Mouse (Mus musculus) limb, embryonic 13.5 days (tissue): ENCODE results near the gene Iqch. TPM values are rescaled to one million over a fixed set of nuclear protein-coding genes. Genes with fewer than 3 reads are reported as not detected.

Source experiments
- ATAC-seq: fragments of 200-750 bp; cut with Nextera tagmentation; 2 replicates; pipeline ENCODE4 v1.8.0; 2017; ENCODE audit warnings: low read depth, moderate number of reproducible peaks, moderate TSS enrichment; ENCODE audit not compliant: low FRiP score
- H3K27ac ChIP-seq: fragments of 300-500 bp; sonication (generic); 2 replicates; pipeline ENCODE4 v1.5.1; 2015; ENCODE audit warnings: inconsistent platforms, mild to moderate bottlenecking, moderate library complexity
- H3K27me3 ChIP-seq: fragments of 300-500 bp; sonication (generic); 2 replicates; pipeline ENCODE4 v1.6.1; 2015; ENCODE audit warnings: mild to moderate bottlenecking, inconsistent platforms
- H3K36me3 ChIP-seq: fragments of 300-500 bp; sonication (generic); 2 replicates; pipeline ENCODE4 v1.6.1; 2015; ENCODE audit warnings: inconsistent platforms, mild to moderate bottlenecking, moderate library complexity
- H3K4me1 ChIP-seq: fragments of 300-500 bp; sonication (generic); 2 replicates; pipeline ENCODE4 v1.6.1; 2015; ENCODE audit warnings: inconsistent platforms
- H3K4me2 ChIP-seq: fragments of 300-500 bp; sonication (generic); replicated peaks from 2 replicates; pipeline ENCODE4 v1.6.1; 2015; ENCODE audit warnings: inconsistent platforms, mild to moderate bottlenecking, moderate library complexity
- H3K4me3 ChIP-seq: fragments of 300-500 bp; sonication (generic); 2 replicates; pipeline ENCODE4 v1.5.1; 2015; ENCODE audit warnings: moderate library complexity, mild to moderate bottlenecking, inconsistent platforms
- H3K9ac ChIP-seq: fragments of 300-500 bp; sonication (generic); 2 replicates; pipeline ENCODE4 v1.6.1; 2015; ENCODE audit warnings: mild to moderate bottlenecking, inconsistent platforms
- H3K9me3 ChIP-seq: fragments of 300-500 bp; sonication (generic); 2 replicates; pipeline ENCODE4 v1.6.1; 2016; ENCODE audit warnings: inconsistent platforms
- WGBS: fragments of 180-500 bp; shearing (Covaris S2); methylation state at CpG from one replicate; pipeline ENCODE4 v1.1.7; 2015; 5-methylcytosine and 5-hydroxymethylcytosine counted together
- polyA plus RNA-seq: library from polyadenylated mRNA; unstranded; fragments of >200 nt; fragmentation: Nextera tagmentation; extraction: Ambion mirVana; gene quantifications from 2 replicates; pipeline ENCODE4 v1.2.1, GENCODE M21; 2015

Iqch gene
- polyA plus RNA-seq, 1 experiment from 2014 or later = 0.20 TPM

GRCm38 (mm10) chr9:63511034-63511433 lies 91.3 kb downstream of the Iqch start:
- Histone ChIP-seq H3K4me2 (no peak overlapping the region), H3K27me3 (peaks cover 7% of the 10 kb centered on the region; the same call in 1 of the 2 replicates), H3K27ac (no peak overlapping the region), H3K4me1 (peaks cover 11% of the 10 kb centered on the region), H3K36me3 (no peaks in the 10 kb centered on the region), H3K9ac (no peak overlapping the region), H3K9me3 (no peaks in the 10 kb centered on the region), H3K4me3 (no peak overlapping the region)
- ATAC-seq = no peak
- WGBS = 74% methylated on average over 4 of the region's 4 CpGs

GRCm38 (mm10) chr9:63507110-63507509 lies 95.2 kb downstream of the Iqch start:
- Histone ChIP-seq H3K27me3 (peaks cover 10% of the 10 kb centered on the region; the same call in 1 of the 2 replicates), H3K36me3 (no peaks in the 10 kb centered on the region), H3K9me3 (no peaks in the 10 kb centered on the region), H3K4me2 (no peak overlapping the region), H3K27ac (no peak overlapping the region), H3K4me3 (no peak overlapping the region), H3K9ac (no peak overlapping the region), H3K4me1 (peaks cover 11% of the 10 kb centered on the region)
- WGBS = 67% methylated on average over 8 of the region's 8 CpGs
- no peak for ATAC-seq

- H3K4me2 ChIP-seq = no peak overlapping the region
- no peaks in the 10 kb centered on the region for H3K36me3 ChIP-seq
- no peak for ATAC-seq
- no peak overlapping the region for H3K4me3 ChIP-seq
- WGBS = 59% methylated on average over 2 of the region's 2 CpGs
- H3K27ac ChIP-seq = no peak overlapping the region
- 0 out of 2 replicates have a peak, but pooled peaks cover 3% of the 10 kb centered on the region for H3K27me3 ChIP-seq
- H3K9me3 ChIP-seq = no peaks in the 10 kb centered on the region
- H3K9ac ChIP-seq = no peak overlapping the region
- peaks cover 11% of the 10 kb centered on the region for H3K4me1 ChIP-seq
These were observed 98.4 kb downstream of the Iqch start for GRCm38 (mm10) chr9:63503890-63504289.

- no peak overlapping the region for H3K4me3 ChIP-seq
- H3K36me3 ChIP-seq = no peaks in the 10 kb centered on the region
- no peaks in the 10 kb centered on the region for H3K9me3 ChIP-seq
- H3K4me1 ChIP-seq = no peaks in the 10 kb centered on the region
- H3K27me3 ChIP-seq = 0 out of 2 replicates have a peak, but pooled peaks cover 3% of the 10 kb centered on the region
- no peak for ATAC-seq
- 86% methylated on average over 1 of the region's 1 CpGs for WGBS
- H3K27ac ChIP-seq = no peak overlapping the region
- H3K9ac ChIP-seq = no peak overlapping the region
- no peak overlapping the region for H3K4me2 ChIP-seq
These were observed 100.8 kb downstream of the Iqch start for GRCm38 (mm10) chr9:63501516-63501915.

GRCm38 (mm10) chr9:63499912-63500311 lies 102.4 kb downstream of the Iqch start:
- Histone ChIP-seq H3K4me3 (no peak overlapping the region), H3K9ac (no peak overlapping the region), H3K9me3 (no peaks in the 10 kb centered on the region), H3K4me2 (no peak overlapping the region), H3K36me3 (no peaks in the 10 kb centered on the region), H3K27me3 (0 out of 2 replicates have a peak, but pooled peaks cover 3% of the 10 kb centered on the region), H3K4me1 (no peaks in the 10 kb centered on the region), H3K27ac (no peak overlapping the region)
- ATAC-seq = no peak
- WGBS = 85% methylated on average over 8 of the region's 8 CpGs

- WGBS = 81% methylated on average over 2 of the region's 2 CpGs
- Histone ChIP-seq H3K36me3 (no peaks in the 10 kb centered on the region), H3K27me3 (0 out of 2 replicates have a peak, but pooled peaks cover 3% of the 10 kb centered on the region), H3K4me3 (no peak overlapping the region), H3K4me1 (no peaks in the 10 kb centered on the region), H3K9me3 (no peaks in the 10 kb centered on the region), H3K9ac (no peak overlapping the region), H3K4me2 (no peak overlapping the region), H3K27ac (no peak overlapping the region)
- ATAC-seq = no peak
These were observed 106.5 kb downstream of the Iqch start for GRCm38 (mm10) chr9:63495786-63496185.

- H3K4me1 ChIP-seq = peaks cover 7% of the 10 kb centered on the region; the same call in 1 of the 2 replicates
- no peak for ATAC-seq
- WGBS = 85% methylated on average over 4 of the region's 4 CpGs
These were observed 108.5 kb downstream of the Iqch start for GRCm38 (mm10) chr9:63493746-63494145.

GRCm38 (mm10) chr9:63492291-63492690 lies 110.0 kb downstream of the Iqch start:
- Histone ChIP-seq H3K9ac (no peak overlapping the region), H3K27me3 (0 out of 2 replicates have a peak, but pooled peaks cover 3% of the 10 kb centered on the region), H3K4me3 (no peak overlapping the region), H3K36me3 (no peaks in the 10 kb centered on the region), H3K9me3 (no peaks in the 10 kb centered on the region), H3K27ac (no peak overlapping the region), H3K4me1 (peaks cover 7% of the 10 kb centered on the region; the same call in 1 of the 2 replicates), H3K4me2 (no peak overlapping the region)
- no peak for ATAC-seq
- 25% methylated on average over 9 of the region's 9 CpGs for WGBS

More at GRCm38 (mm10) chr9:63493746-63494145, 108.5 kb downstream of the Iqch start:
- Histone ChIP-seq H3K4me3 (no peak overlapping the region), H3K27ac (no peak overlapping the region), H3K36me3 (no peaks in the 10 kb centered on the region), H3K27me3 (0 out of 2 replicates have a peak, but pooled peaks cover 3% of the 10 kb centered on the region), H3K9me3 (no peaks in the 10 kb centered on the region), H3K4me2 (no peak overlapping the region), H3K9ac (no peak overlapping the region)

GRCm38 (mm10) chr9:63490521-63491307 lies 111.6 kb downstream of the Iqch start:
- Histone ChIP-seq H3K36me3 (no peaks in the 10 kb centered on the region), H3K9ac (no peak overlapping the region), H3K4me1 (peaks cover 7% of the 10 kb centered on the region; the same call in 1 of the 2 replicates), H3K27me3 (0 out of 2 replicates have a peak, but pooled peaks cover 3% of the 10 kb centered on the region), H3K27ac (no peak overlapping the region), H3K9me3 (no peaks in the 10 kb centered on the region), H3K4me2 (no peak overlapping the region), H3K4me3 (no peak overlapping the region)
- WGBS = 51% methylated on average over 12 of the region's 12 CpGs
- no peak for ATAC-seq

GRCm38 (mm10) chr9:63489156-63489555 lies 113.1 kb downstream of the Iqch start:
- Histone ChIP-seq H3K9ac (no peak overlapping the region), H3K9me3 (no peaks in the 10 kb centered on the region), H3K27ac (no peak overlapping the region), H3K4me2 (no peak overlapping the region), H3K36me3 (no peaks in the 10 kb centered on the region), H3K27me3 (0 out of 2 replicates have a peak, but pooled peaks cover 3% of the 10 kb centered on the region), H3K4me1 (peaks cover 7% of the 10 kb centered on the region; the same call in 1 of the 2 replicates), H3K4me3 (no peak overlapping the region)
- no peak for ATAC-seq
- WGBS = 68% methylated on average over 6 of the region's 6 CpGs

- H3K27ac ChIP-seq = no peak overlapping the region
- WGBS = 72% methylated on average over 3 of the region's 3 CpGs
- no peak overlapping the region for H3K4me3 ChIP-seq
- H3K4me1 ChIP-seq = no peaks in the 10 kb centered on the region
- no peak overlapping the region for H3K4me2 ChIP-seq
- peaks cover 4% of the 10 kb centered on the region; the same call in 1 of the 2 replicates for H3K27me3 ChIP-seq
- no peak overlapping the region for H3K9ac ChIP-seq
- H3K9me3 ChIP-seq = no peaks in the 10 kb centered on the region
- no peak for ATAC-seq
- H3K36me3 ChIP-seq = no peaks in the 10 kb centered on the region
These were observed 136.7 kb downstream of the Iqch start for GRCm38 (mm10) chr9:63465561-63465960.

GRCm38 (mm10) chr9:63462296-63462695 lies 140.0 kb downstream of the Iqch start:
- no peak overlapping the region for H3K27ac ChIP-seq
- ATAC-seq = no peak
- 62% methylated on average over 2 of the region's 2 CpGs for WGBS
- H3K9me3 ChIP-seq = no peaks in the 10 kb centered on the region
- no peak overlapping the region for H3K4me3 ChIP-seq
- H3K9ac ChIP-seq = no peak overlapping the region
- peaks cover 4% of the 10 kb centered on the region; the same call in 1 of the 2 replicates for H3K27me3 ChIP-seq
- H3K4me1 ChIP-seq = no peaks in the 10 kb centered on the region
- no peaks in the 10 kb centered on the region for H3K36me3 ChIP-seq
- no peak overlapping the region for H3K4me2 ChIP-seq
